Mouse (Mus musculus) spleen, adult 12 weeks (tissue): ENCODE measurements around the gene Znrf3.

Experiments
- DNase-seq: peaks from one replicate; pipeline ENCODE4 v3.0.0; 2022; ENCODE audit warnings: low spot score

Gene Znrf3

DNA sequence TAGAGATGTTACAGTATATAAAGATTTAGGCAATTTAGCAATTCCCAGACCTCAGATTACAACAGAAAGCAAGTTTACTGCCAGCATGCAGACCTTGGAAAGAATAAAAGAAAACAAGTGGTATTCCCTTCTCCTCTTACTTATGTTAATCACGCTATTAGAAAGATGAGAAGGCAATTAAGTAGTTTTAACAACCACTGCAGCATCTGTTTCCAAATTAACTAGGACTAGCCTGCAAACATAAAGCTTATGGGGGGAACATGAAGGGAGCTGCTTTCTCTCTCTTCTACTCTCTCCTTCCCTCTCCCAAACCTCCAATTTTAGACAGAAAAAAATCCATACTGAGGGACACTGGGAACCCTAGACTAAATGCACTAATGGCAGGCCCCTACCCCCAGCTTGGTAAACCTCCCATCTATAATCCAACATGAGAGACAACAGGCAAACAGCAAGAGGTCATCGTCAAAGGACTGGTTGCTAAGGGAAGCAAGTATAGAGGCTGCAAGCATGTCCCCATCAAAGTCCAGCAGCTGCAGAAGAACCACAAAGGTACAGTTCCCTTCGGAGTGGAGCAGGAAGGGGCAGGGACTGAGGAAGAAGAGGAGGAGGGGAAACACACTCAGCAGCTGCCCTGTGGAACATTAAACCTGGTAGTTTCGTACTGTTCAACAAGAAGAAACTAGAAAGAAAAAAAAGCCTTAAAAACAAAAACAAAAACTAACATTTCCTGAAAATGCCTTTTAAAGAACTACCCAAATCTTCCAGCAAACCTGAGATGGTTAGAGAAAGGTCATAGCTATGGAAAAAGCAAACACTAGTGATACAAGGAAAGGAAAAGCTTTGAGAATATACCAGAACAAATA lies 53.4 kb downstream of the Znrf3 start:
- DNase-seq: no peak

DNA sequence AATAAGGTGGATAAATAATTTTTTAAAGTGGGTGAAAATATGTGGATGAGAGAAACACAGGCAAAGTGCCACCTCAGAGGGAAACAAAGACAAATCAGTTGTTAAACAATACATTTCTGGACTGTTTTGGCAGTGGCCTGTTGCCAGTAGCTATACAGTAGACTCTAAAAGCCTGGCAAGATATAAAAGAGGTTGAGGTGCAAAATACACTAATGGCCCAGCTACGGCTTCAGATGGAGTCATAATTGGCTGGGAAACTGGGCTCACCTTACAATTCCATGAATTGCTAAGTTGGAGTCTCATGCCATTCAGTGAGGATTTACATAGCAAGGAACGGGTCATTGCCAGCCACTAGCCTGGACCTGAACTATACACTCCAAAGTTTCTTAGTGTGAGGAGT lies 62.0 kb downstream of the Znrf3 start:
- no peak for DNase-seq

DNA sequence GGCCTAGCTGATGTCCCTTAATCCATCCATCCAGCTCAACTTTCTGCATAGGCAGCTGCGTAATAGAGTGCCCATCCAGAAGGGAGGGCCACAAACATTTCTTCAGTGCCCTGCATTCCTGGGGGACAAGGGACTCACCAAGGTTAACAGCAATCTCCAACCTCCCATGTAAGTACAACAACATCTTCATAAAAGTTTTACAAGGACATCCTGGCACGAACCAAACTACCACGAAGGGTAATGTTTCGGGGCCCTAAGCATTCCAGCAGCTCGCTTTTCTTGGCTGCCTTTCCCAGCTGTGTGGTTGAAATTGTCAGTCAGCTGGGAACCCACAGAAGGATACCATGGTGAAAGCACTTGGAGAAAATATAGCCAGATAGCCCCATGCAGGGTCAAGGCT lies 63.4 kb downstream of the Znrf3 start:
- no peak for DNase-seq

DNA sequence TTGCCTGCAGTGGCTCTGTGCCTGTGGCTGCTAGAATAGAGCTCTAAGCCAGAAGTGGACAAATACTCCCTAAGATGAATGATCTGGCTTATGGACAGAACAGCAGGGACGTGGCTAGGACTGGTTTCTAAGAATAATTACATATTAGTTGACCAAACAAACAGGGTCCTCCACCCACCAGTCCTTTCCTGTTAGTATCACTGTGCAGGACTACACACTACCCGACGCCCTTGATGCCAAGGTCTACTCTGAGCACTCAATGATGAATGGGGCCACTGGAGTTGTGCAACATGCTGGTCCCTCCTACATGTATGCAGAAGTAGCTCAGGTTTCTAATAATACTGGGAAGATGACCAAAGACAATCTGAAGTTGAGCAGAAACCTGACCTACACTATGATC lies 64.4 kb downstream of the Znrf3 start:
- DNase-seq: no peak

DNA sequence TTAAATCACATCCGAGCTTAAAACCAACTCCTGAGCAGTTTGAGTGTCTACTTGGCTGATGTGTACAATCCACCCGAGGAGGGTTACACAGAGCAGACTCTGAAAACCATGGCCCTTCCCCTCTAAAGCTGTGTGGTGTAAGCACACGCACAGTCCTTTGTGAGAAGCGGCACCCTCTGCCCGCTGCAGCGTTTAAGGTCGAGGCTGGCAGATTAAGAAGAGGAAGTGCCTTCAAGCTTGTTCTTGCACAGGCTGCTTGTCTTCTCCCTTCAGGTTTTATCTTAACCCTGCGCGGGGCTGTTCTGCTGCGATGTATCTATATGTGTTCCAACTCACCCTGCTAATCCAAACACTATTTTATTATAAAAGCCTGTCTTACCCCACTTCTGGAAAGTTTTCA lies 75.5 kb downstream of the Znrf3 start:
- DNase-seq: peak; percentile 8

DNA sequence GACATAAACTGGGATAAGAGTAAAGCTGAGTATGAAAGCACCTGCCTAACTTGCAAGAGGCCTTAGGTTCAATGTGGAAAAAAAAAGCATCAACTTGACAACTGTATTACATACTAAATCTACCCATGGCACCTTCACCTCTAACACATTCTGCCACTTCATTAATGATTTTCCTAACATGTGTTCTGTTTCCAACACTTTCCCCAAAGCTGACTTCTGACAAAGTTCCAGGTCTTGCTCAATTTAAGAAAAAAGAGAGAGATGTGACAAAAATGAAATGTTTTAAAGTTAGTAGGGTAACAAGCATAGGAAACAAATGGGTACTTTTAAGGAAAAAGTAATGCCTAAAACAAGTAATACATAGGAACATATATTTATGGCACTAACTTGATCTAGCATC lies 76.2 kb downstream of the Znrf3 start:
- no peak for DNase-seq

DNA sequence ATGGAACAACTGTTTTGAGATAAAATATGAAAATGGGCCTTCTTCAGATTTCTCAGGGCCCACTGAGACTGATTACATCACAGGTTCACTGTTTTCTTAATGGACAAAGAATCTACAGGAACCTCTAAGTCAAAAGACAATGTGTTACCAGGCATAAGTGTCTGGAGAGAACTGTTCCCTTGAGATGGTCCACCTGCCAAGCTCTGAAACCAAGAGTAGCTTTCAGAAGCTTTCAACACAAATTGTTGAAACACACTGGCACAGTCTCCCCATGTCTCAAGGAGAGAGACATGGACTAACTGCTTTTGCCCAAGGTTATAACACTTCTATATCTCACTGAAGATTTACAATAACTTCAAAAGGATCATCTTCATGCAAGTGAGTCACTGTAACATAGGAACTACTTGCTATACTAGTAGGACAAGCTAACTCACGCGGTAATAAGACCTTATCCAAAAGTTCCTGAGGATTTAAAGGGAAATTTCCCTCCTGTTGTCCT lies 89.3 kb downstream of the Znrf3 start:
- DNase-seq: no peak

DNA sequence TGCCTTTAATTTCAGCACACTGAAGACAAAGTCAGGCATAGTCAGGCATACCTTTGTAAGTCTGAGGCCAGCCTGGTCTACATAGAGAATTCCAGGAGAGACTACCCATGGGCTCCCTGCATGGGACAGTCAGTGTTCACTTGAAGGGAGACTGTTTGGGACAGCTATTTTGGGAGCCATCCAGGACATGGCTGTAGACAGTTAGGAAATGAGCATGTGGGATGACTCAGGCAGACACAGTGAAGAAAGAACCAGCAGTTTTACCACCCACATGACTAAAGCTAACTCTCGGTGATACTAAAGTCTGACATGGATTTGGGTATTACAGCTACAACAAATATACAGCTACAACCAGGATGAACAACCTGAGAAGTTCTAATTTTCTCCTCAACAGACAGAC lies 89.9 kb downstream of the Znrf3 start:
- no peak for DNase-seq

DNA sequence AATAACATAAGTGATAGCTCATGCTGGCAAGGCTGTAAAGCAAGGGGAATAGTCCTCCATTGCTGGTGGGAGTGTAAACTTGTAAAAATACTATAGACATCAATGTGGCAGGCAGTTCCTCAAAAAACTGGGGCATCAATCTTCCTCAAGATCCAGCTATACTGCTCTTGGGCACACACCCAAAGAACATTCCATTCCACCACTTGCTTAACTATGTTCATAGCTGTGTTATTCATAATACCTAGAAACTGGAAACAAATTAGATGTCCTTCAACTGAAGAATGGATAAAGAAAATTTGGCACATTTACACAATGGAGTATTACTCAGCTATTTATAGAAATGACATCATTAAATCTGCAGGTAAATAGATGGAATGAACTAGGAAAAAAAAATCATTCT lies 91.6 kb downstream of the Znrf3 start:
- DNase-seq: no peak

DNA sequence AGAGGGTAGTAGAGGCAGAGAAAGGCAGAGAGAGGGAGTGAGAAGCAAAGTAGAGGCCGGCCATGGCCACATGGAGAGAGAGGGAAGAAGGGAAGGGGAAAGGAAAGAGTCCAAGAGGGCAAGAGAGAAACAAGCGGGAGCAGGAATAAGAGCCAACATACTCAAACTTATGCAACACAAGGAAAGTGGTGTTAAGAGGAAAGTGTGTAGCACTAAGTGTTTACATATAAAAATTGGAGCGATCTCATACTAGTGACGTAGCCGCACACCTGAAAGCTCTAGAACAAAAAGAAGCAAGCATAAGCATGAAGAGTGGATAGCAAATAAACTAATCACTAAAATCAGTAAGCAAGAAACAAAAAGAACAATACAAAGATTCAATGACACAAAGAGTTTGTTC lies 95.2 kb downstream of the Znrf3 start:
- DNase-seq: no peak

DNA sequence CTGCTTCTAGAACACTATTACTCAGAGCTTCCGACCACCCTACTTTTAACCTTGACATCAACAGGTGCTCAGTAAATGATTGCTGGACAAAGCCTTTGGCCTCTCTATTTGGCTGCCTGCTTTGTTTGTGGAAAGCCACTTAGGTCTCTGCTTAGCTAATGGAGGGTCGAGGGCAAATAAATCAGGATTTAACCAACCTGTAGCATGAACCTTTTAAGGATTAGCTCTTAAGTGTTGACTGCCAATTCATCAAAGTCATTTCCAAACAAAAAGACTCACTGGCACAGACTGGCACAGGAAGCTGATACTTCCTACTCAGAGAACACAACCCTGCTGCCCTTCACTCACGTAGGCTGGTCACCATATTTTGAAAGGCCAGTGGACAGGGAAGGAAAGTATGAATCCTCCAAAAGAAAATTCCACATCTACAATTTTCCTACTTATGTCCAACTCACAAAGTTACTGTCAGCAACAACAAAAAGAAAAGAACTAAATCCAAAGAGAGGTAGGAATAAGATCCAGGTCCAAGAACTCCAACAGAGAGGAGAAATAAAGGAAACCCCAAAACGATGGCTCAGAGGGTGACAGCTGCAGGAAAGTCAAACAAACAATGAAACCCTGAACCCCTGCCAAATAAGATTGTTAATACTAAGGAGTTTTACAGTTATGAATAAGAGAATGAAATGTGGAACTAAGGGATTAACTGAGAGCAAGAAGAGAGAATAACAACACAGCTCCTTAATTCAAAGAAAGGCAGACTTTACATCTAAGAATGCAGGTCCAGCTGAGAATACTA lies 97.6 kb downstream of the Znrf3 start:
- DNase-seq: no peak

DNA sequence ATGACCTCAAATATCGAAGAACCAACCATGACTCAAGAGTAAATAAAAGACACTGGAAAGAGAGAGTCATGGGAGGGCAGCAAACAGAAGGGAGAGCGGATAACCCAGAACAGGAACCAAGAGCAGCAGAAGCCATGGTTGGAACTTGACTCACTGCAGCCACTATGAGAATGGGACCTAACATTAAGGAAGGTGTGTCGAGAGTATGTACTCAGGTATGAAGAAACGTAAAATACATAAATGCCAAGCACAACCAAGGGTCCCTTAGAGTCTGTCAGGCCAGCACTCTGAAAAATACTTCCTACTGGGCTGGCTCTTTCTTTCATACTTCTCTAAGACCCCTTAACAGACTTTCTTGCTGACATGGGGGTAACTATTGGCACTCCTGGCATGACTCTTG lies 100.9 kb downstream of the Znrf3 start:
- no peak for DNase-seq

DNA sequence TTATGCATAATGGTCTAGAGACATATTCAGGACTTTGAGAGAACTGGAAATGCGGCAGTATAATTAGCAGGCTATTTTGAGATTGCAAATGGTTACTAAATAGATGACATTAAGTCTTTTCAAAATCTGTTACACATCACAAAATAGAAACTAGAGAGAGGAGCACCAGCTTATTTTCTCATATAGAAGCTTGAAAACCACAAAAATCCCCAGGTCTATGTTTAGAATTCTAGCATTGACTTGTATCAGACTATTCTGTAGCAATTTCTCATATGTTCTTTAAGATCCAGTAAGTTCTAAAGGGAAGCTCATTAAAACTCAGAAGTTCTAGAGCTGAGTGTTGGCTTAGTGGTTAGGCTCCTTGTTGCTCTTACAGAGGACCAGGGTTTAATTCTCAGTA lies 104.9 kb downstream of the Znrf3 start:
- DNase-seq: no peak

DNA sequence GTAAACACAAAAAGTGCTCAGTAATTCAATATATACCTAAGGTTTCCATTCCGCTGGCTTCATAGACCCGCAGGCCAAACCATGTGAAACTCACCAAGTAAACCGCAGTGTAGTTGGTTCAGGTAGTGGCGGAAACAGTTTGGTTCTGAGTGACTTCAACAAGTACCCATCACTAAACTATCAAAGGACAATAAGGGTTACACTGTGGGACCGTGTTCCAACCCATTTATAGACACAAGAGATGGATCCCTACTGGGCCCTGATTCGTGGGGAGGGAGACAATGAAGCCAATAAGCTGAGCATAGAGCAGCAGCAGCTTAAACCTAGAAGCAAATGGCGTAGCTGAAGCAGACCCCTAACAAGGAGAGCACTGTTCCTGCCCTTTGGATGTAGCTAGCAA lies 107.8 kb downstream of the Znrf3 start:
- DNase-seq: no peak

DNA sequence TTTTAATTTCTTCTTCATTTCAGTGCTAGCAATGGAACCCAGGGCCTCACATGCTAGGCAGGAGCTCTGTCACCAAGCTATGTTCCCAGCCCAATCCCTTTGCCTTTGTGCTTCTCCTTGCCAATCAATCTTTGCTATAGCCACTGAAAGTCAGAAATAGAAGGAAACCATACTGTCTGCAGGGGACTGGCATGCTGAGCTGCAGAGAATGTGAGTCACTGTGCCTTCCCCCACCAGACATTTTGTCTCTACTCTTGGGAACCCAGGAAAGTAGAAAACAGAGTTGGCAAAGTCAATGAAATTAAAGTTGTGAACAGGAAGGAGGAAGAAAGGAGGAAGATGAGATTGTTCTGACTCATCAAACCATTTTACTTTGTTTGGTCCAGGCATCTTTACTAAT lies 108.4 kb downstream of the Znrf3 start:
- DNase-seq: no peak

DNA sequence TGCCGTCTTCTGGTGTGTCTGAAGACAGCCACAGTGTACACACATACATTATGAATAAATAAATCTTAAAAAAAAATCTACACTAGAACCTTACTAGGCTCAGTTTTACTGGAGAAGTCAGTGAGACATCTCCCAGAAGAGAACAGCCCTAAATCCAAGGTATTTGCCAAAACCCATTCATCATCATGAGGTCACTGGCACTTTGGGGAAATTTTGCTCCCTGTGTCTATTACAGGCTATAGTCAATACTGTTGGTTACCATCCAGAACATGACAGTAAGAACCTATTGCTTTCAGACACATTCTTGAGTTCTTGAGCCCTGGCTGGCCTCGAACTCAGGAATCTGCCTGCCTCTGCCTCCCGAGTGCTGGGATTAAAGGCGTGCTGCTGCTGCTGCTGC lies 113.8 kb downstream of the Znrf3 start:
- no peak for DNase-seq

DNA sequence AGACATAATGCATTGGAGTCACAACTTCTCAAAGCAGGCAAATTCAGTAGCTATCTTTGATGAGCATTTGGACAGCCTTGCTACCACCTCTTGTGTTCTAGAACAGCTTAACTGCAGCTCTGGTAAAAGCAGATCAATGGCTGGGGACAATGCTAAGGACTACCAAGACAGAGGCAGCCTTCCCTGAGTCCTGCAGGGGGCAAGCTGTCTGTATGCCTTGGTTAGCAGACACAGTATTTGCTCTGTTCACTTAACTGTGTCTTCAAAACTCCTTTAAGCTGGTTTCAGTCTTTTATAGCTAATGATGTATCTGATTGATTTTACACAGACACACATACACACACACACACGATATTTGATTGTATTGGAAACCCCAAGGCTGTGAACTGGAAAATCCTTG lies 117.0 kb downstream of the Znrf3 start:
- no peak for DNase-seq

DNA sequence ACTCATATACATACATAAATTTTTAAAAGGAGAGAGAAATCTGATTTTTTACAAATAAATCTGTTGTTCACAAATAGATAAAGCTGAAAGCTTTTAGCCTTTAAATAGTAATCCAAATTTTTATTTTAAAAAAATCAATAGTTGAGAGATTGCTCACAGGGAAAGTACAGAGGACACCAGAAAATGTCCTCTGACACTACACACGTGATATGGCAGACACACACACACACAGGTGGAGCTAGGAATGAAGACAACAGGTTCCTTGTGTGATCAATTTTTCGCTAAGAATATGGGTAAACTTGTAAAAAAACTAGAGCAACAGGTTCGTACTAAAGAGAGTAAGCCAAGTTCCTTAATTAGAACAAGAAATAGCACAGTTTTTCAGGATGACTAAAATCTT lies 118.4 kb downstream of the Znrf3 start:
- DNase-seq: no peak

DNA sequence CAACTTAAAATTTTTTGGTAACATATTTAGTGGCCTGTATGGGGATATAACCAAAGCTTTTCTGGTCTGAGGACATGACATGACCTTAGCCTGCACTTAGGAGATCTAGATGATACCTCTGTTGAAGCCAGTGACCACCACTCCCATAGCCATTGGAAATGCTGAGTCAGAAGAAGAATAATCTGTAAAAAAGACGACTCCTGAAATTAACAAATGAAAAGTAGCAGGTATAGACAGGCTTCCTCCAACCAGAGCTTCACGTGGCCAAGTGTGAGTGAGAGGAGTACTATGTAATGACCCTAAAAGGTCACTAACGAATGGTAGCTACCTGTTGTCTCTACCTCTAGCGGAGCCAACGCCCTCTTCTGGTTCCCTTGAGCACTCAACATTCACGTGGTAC lies 119.4 kb downstream of the Znrf3 start:
- DNase-seq: no peak

DNA sequence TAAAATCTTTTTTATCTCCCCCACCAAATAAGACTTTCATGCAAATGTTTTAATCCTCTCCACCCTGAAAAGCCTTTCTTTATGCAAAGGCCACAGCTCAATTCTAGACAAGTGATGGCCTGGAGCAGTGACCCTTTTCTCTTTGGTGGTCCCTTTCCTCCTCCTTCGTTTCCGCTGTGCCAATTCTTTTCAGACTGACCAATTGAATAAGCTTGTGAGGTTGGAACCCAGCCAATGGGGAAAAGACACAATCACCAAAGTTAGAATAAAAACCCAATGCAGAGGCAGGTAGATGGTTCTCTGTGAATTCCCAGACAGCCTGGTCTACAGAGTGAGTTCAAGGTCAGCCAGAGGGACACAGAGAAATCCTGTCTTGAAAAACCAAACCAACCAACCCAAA lies 120.4 kb downstream of the Znrf3 start:
- DNase-seq: no peak

DNA sequence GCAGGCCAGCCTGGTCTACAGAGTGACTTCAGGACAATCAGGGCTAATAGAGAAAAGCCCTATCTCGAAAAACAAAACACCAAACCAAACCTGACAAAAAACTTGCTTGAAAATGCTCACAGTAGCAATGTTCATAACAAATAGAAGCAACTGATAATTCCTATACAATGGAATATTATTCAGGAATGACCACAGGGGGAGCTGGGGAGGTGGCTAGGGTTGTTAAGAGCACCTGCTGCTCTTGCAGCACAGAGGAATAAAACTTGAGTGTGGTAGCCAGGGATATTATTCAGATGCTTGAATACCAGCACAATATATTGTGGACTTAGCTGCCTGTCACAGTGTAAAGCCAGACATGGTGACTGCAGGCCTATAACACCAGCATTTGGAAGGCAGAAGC lies 123.0 kb downstream of the Znrf3 start:
- no peak for DNase-seq

DNA sequence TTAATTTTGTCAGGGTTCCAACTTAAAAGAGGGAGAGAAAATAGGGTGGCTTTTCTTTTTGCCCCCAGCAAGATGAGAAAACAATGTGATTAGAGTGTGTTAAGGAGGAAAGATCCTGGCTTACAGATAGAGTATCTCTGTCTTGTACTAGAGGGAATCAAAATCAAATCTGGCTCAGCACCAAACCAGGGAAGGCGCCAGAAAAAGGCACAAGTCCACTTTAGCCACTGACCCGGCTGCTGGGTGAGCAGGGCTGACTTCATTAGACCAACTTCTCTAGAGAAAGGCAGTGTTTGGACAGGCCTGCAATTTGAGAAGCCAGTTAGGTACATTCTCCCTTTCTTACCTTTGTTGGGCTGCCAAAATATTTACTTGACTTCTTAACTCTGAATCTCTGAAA lies 125.7 kb downstream of the Znrf3 start:
- no peak for DNase-seq

DNA sequence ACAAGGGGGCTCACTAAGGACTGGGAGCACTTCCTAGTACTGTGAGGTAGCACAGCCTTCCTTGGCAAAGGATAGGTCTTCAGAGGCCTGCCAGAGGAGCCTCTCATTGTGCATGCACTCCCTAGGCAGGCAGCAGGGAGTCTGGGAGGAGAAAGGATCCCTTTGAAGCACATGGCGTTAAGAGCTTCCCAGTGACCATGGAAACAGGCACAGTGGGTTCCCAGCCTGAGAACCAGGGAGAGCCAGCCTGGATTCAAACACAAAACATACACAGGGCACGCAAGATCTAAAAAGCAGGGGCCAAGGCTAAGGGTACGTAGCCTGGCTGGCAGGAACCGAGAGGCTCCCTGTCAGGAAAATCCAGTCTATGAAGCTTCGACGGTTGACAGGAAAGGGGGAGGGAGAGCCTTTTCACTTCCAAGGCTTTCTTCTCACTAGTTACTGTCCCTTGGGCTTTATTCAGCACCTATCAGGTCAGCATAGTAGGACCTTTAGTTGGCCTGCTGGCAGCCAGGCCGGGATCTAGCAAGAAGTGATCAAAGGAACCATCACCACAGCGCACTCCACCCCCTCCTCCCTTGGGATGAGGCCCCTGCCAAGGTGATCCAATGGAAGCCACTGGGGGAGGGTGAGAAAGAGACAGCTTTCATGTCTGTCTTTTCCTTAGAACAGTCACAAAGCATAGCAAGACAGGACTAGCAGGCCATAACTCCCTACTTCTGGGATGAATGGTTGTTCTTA lies 126.4 kb downstream of the Znrf3 start:
- no peak for DNase-seq
